Mouse (Mus musculus) midbrain, embryonic 13.5 days (tissue): ENCODE measurements around the gene Grm1. TPM values are rescaled to one million over a fixed set of nuclear protein-coding genes. Genes with fewer than 3 reads are reported as not detected.
"Not testable (repeated sequence)": the region's sequence is repeated elsewhere in the genome, so short reads cannot be mapped to it uniquely, and the experiment has no call there.

Source experiments
- ATAC-seq: fragments of 200-750 bp; cut with Nextera tagmentation; 2 replicates; pipeline ENCODE4 v1.8.0; 2017; ENCODE audit warnings: mild to moderate bottlenecking, moderate TSS enrichment, moderate library complexity
- H3K27ac ChIP-seq: fragments of 300-500 bp; sonication (generic); 2 replicates; pipeline ENCODE4 v1.5.1; 2015; ENCODE audit warnings: inconsistent platforms, mild to moderate bottlenecking, moderate library complexity
- H3K27me3 ChIP-seq: fragments of 300-500 bp; sonication (generic); 2 replicates; pipeline ENCODE4 v1.6.1; 2015; ENCODE audit warnings: mild to moderate bottlenecking, inconsistent platforms
- H3K36me3 ChIP-seq: fragments of 300-500 bp; sonication (generic); 2 replicates; pipeline ENCODE4 v1.6.1; 2015; ENCODE audit warnings: mild to moderate bottlenecking, inconsistent platforms
- H3K4me1 ChIP-seq: fragments of 300-500 bp; sonication (generic); replicated peaks from 2 replicates; pipeline ENCODE4 v1.6.1; 2015; ENCODE audit warnings: inconsistent platforms
- H3K4me2 ChIP-seq: fragments of 300-500 bp; sonication (generic); replicated peaks from 2 replicates; pipeline ENCODE4 v1.6.1; 2015; ENCODE audit warnings: moderate library complexity, mild to moderate bottlenecking, inconsistent platforms
- H3K4me3 ChIP-seq: fragments of 300-500 bp; sonication (generic); replicated peaks from 2 replicates; pipeline ENCODE4 v1.5.1; 2015; ENCODE audit warnings: mild to moderate bottlenecking, inconsistent platforms
- H3K9ac ChIP-seq: fragments of 300-500 bp; sonication (generic); replicated peaks from 2 replicates; pipeline ENCODE4 v1.6.1; 2015; ENCODE audit warnings: mild to moderate bottlenecking, inconsistent platforms
- H3K9me3 ChIP-seq: fragments of 300-500 bp; sonication (generic); 2 replicates; pipeline ENCODE4 v1.6.1; 2016; ENCODE audit warnings: mild to moderate bottlenecking, inconsistent platforms
- WGBS: fragments of 180-500 bp; shearing (Covaris S2); methylation state at CpG from one replicate; pipeline ENCODE4 v1.1.7; 2015; 5-methylcytosine and 5-hydroxymethylcytosine counted together
- polyA plus RNA-seq: library from polyadenylated mRNA; unstranded; fragments of >200 nt; fragmentation: Nextera tagmentation; extraction: Ambion mirVana; gene quantifications from 2 replicates; pipeline ENCODE4 v1.2.1, GENCODE M21; 2015

Gene Grm1
- 2.7 and 3.0 TPM in 2 replicates for polyA plus RNA-seq

DNA sequence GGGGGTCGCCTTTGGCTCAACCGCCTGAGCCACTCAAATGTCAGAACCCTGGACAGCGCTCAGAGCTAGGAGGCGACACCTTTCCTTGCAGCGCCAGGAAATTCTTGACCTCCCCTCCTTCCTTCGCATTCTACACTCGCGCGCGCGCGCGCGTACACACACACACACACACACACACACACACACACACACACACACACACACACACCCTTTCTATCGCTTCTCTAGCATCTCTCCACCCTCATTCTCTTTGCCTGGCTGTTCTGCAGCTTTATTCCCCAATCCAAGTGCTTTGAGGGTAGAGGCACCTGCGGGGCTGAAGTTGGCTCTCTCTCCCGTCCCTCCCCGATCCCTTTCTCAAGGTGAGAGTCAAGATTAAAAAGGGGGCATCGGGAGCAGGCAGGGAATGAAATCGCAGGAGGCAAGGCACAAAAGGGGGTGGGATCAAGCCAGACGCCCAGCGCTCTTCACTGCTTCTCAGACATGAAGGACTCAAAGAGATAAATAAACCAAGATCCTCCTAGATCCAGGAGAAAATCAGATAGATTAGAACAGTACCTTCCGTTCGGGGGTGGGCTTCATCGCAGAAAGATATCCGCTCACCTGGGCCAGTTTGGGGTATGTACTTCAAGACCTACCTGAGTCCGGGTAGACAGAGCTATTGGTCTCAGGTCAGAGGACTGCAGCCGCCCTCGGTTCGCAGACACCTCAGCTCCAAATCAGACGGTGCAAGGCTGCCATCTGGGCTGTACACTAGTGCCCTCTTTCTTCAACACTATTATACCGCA lies at the start of gene Grm1:
Grm1 (minus strand) TSS at position 746 of the 788 bp plus-strand sequence.
- no peaks in the 10 kb centered on the region for H3K36me3 ChIP-seq
- H3K27ac ChIP-seq, result no peak within 1 kb of the TSS
- H3K9me3 ChIP-seq, result no peaks in the 10 kb centered on the region
- H3K4me3 ChIP-seq, result peak within 1 kb of the TSS; percentile 40
- peak; percentile 86 for ATAC-seq
- 1% methylated on average over 32 of the region's 32 CpGs for WGBS
- peaks cover 34% of the 10 kb centered on the region for H3K27me3 ChIP-seq
- H3K4me1 ChIP-seq, result peaks cover 19% of the 10 kb centered on the region
- peak within 1 kb of the TSS; percentile 64 for H3K9ac ChIP-seq
- H3K4me2 ChIP-seq, result peak within 1 kb of the TSS; percentile 63

DNA sequence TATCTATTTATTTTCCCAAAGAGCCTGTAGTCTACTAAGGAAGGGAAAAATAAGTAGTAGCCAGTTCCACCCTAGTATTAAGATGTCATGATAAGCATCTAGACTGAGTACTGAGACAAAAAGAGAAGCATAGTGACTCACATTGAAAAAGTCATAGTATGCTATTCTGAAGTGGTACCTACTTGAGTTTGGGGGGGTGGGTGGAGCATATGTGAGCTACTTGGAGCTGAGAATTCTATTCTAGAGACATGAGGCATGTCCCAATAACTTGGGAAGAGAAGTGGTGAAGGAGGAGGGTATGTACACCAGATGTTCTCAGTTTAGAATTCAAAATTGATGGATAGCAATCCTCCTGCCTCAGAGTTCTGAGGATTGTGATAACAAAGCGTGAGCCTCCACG lies 39.6 kb upstream of the Grm1 start:
- no peak for ATAC-seq
- no peak overlapping the region for H3K9ac ChIP-seq
- no peak overlapping the region for H3K4me2 ChIP-seq
- H3K9me3 ChIP-seq, result no peaks in the 10 kb centered on the region
- no peak overlapping the region for H3K4me3 ChIP-seq
- no peaks in the 10 kb centered on the region for H3K36me3 ChIP-seq
- no peaks in the 10 kb centered on the region for H3K27me3 ChIP-seq
- H3K4me1 ChIP-seq, result no peaks in the 10 kb centered on the region
- 95% methylated on average over 2 of the region's 2 CpGs for WGBS
- H3K27ac ChIP-seq, result no peak overlapping the region

DNA sequence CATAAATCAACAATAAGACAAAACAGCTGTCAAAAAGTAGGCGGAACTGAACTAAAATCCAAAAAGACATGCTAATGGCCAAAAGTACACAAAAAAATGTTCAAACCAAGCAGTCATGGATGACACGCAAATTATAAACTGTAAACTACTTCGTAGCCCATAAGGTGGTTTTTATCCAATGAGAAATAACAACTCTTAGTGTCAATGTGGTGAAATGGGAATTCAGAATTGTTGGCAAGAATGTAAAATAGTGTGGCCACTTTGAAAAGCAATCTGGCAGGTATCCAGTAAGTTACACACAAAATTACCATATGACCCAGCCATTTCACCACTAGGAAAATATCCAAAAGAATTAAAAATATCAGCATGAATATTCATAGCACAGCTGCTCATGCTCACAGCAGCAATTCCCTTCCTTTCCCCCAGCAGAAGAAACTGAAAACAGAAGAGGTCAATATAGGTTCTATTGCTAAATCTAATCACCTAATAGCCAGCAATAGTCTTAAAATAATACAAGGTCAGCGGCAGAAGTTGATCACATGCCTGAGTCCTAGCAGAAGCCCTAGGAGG lies 16.4 kb upstream of the Grm1 start:
- ATAC-seq, result no peak
- H3K4me1 ChIP-seq, result no peaks in the 10 kb centered on the region
- 90% methylated on average over 4 of the region's 4 CpGs for WGBS

DNA sequence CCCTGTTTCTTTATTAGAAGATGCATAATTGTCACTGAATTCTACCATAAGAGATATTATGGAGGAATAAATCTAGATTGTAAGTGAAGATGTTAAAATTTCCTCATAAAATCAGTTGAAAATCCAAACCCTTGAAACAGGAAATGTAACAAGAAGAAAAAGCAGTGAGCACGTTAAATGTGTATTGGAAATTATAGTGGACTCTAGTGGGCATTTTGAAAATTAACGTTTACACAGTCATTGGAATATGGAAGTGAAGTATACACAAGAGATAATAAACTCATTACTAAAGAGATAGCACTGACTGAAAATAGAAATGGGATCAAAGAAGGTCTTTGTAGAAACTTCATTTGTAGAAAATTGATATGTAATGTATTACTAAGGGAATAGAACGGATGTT lies 4.2 kb upstream of the Grm1 start:
- Histone ChIP-seq H3K9me3 (no peaks in the 10 kb centered on the region), H3K36me3 (no peaks in the 10 kb centered on the region), H3K4me3 (no peak overlapping the region), H3K4me2 (no peak overlapping the region), H3K9ac (no peak overlapping the region), H3K27ac (no peak overlapping the region), H3K27me3 (peaks cover 12% of the 10 kb centered on the region), H3K4me1 (peaks cover 6% of the 10 kb centered on the region)
- ATAC-seq, result no peak
- WGBS, result 90% methylated on average over 3 of the region's 3 CpGs

More for the DNA sequence above, 16.4 kb upstream of the Grm1 start:
- Histone ChIP-seq H3K9ac (no peak overlapping the region), H3K27me3 (no peaks in the 10 kb centered on the region), H3K36me3 (no peaks in the 10 kb centered on the region), H3K4me3 (no peak overlapping the region), H3K4me2 (no peak overlapping the region), H3K9me3 (no peaks in the 10 kb centered on the region), H3K27ac (no peak overlapping the region)

DNA sequence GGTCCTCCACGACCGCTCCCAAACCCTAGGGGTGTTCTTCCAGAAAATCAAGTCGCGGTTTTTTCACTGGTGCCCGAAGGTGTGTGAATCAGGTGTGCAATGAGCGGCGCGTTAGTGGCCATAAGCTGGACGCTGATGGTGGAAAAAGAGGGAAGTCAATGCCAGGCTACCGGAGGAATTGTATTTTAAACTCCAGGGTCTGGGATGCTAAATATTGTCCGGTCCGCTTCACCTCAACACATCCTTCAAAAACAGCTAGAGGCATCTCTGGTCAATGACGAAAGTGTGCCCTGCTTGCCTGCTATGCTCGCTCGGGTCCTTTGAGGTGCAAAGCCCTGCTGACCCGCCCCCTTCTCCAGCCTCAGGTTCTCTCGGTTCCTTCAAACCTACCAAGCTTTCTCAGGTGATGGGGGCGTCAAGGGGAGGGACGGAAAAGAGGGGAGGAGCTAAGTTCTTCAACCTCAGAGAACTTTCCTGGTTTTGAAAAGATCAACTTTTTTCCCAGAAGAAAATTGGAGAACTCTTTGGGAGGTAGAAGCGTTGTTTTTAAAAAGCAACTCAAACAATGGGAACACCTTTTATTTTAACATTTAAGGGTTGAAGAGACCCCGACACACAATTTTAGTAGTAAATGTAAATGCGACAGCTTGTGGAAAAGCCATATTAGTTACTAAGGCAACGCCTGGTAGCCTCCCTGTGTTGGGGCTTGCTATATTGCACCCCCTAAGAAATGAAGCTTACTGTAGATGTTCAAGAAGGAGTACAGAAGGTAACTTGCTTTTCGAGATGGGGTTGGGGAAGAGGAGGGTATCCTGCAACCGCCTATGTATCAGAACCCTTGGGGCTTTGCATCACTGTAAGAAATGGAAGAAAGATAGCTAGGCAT lies 1.2 kb downstream of the Grm1 start:
- peaks cover 19% of the 10 kb centered on the region for H3K4me1 ChIP-seq
- no peak overlapping the region for H3K27ac ChIP-seq
- no peaks in the 10 kb centered on the region for H3K36me3 ChIP-seq
- 9% methylated on average over 25 of the region's 25 CpGs for WGBS
- H3K4me3 ChIP-seq, result peak overlapping the region; percentile 40
- no peak; the same call in none of the 2 replicates for ATAC-seq
- H3K9me3 ChIP-seq, result no peaks in the 10 kb centered on the region
- H3K27me3 ChIP-seq, result peaks cover 34% of the 10 kb centered on the region
- H3K9ac ChIP-seq, result peak overlapping the region; percentile 64; the same call in 1 of the 2 replicates
- H3K4me2 ChIP-seq, result peak overlapping the region; percentile 63

DNA sequence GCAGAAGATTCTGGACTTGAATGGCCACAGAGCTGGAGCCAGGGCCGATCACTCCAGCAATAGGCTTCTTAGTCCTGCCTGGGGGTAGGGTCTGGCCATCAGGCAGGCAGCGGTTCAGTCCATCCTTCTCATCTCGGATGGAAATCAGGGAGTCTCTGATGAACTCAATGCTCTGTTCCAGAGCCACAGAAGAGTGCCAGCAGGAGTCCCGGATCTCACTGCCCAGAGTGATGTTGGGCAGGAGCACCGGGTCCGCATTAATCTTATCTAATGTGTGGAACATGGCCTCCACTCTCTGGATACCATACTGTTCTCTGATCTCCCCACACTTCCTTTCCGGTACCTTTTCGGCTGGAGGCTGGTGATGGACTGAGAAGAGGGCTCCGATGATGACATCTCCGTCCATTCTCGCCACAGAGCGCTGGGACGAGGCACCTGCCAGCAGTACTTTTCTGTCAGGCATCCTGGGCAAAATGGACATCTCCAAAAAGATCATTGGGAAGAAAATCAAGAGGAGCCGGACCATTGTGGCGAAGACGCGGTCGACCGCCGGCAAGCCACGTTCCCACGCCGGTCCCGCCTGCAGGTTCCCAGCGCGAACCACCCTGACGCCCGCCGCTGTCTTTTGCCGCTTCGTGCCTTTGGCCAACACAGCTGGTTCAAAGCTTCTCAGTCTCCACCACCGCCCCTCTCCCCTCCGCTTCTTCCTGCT lies 2.0 kb downstream of the Grm1 start:
- Histone ChIP-seq H3K4me1 (peaks cover 19% of the 10 kb centered on the region), H3K36me3 (no peaks in the 10 kb centered on the region), H3K27me3 (peaks cover 34% of the 10 kb centered on the region), H3K27ac (no peak overlapping the region), H3K4me3 (peak overlapping the region; percentile 40), H3K9me3 (no peaks in the 10 kb centered on the region), H3K9ac (peak overlapping the region; percentile 40; the same call in 1 of the 2 replicates), H3K4me2 (peak overlapping the region; percentile 63)
- WGBS, result 8% methylated on average over 33 of the region's 33 CpGs
- peak; percentile 28; the same call in 1 of the 2 replicates for ATAC-seq

DNA sequence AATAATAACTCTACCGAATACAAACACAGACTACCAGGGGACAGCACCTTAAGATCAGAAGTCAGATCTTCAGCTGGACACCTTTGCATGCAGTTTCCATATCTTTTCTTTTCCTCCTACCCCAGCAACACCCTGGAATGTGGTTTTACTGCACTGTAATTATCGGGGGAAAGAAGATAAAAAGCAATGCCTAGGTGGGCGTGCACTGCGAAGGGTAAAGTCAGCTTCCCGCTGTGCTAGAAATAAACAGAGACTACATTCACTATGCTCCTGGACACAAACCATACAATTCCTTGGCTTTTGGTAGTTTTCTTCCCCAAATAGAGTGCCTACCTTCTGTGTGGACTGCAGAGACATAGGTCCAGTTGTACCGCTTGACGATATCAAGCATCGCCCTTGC lies 2.6 kb downstream of the Grm1 start:
- WGBS, result 79% methylated on average over 8 of the region's 8 CpGs
- H3K9me3 ChIP-seq, result no peaks in the 10 kb centered on the region
- no peak overlapping the region for H3K27ac ChIP-seq
- peaks cover 34% of the 10 kb centered on the region for H3K27me3 ChIP-seq
- no peak overlapping the region for H3K4me3 ChIP-seq
- H3K9ac ChIP-seq, result no peak overlapping the region
- H3K36me3 ChIP-seq, result no peaks in the 10 kb centered on the region
- H3K4me1 ChIP-seq, result peaks cover 19% of the 10 kb centered on the region
- H3K4me2 ChIP-seq, result peak overlapping the region; percentile 63
- ATAC-seq, result no peak

DNA sequence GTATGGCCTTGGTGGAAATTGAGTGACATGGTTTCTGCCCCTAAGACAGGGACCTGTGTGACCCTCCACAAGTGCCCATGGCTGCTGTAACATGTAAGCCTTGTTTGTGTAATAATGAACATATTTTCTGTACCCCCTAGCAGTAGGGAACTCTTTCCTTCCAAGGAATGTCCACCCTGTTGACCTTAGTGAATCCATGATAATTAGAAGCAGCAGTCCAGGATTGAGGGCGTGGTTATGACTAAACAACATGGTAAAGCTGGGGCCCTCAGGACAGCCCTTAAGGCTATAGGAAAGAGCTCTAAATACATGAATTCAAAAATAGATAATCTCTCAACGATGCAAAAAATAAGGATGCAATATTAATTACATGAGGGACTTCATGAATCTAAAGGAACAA lies 17.0 kb downstream of the Grm1 start:
- no peaks in the 10 kb centered on the region for H3K9me3 ChIP-seq
- no peaks in the 10 kb centered on the region for H3K27me3 ChIP-seq
- ATAC-seq, result no peak
- no peaks in the 10 kb centered on the region for H3K36me3 ChIP-seq
- no peaks in the 10 kb centered on the region for H3K4me1 ChIP-seq
- 75% methylated on average over 2 of the region's 2 CpGs for WGBS
- no peak overlapping the region for H3K9ac ChIP-seq
- H3K4me2 ChIP-seq, result no peak overlapping the region
- H3K27ac ChIP-seq, result no peak overlapping the region
- no peak overlapping the region for H3K4me3 ChIP-seq

DNA sequence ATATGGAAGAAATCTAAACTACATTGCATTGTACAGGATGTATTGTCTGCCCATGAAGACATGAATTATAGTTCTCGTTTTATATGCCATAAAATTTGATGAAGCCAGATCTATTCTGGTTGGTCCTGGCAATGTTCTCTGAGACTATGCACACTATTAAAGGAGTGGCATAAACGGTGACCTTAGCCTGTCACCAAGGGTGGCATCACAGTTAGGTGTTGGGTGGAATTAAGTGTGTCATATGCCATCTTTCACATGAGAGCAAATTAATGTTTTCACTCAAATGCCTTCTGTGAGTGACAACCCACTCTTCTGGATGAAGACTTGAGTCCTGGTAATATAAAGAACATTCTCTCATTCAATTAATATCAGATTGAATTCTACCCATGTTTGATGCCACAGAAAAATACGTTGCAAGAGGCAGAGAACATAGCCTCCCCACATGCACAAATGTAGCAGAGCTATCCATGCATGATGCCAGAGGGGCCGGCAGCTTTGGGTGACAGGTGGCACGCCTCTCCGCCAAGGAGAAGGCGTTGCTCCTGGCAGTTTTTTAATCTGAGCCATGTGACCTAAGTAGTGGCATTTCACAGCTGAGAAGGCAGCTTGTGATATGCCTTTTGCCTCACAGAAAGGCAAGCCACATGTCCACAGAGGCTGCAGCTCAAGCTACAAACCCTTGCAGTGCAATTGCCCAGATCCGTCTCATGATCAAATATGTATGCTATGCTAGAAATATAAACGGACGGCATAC lies 20.7 kb downstream of the Grm1 start:
- no peak overlapping the region for H3K27ac ChIP-seq
- peak; percentile 50; the same call in 1 of the 2 replicates for ATAC-seq
- WGBS, result 78% methylated on average over 10 of the region's 10 CpGs
- H3K4me1 ChIP-seq, result no peaks in the 10 kb centered on the region
- H3K9ac ChIP-seq, result no peak overlapping the region
- H3K9me3 ChIP-seq, result no peaks in the 10 kb centered on the region
- no peaks in the 10 kb centered on the region for H3K36me3 ChIP-seq
- no peaks in the 10 kb centered on the region for H3K27me3 ChIP-seq
- no peak overlapping the region for H3K4me3 ChIP-seq
- H3K4me2 ChIP-seq, result no peak overlapping the region

DNA sequence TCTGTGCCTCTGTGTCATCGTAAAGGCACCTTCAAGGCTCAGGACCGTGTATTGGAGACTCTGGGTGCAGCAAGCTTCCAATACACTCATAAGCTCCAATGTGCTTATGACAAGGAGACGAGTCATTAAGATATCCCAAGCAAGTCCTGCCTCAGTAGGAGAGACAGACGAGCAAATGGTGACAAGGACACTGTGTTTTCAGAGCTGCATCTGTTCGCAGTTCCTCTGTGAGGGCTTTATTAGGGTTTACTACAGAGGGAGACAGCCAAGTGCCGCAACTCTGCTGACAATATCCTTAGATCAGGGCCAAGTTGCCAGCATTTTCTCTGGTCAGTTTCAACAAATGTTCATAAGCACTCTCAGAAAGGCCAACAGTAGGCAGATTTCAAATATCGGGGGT lies 32.8 kb downstream of the Grm1 start:
- no peaks in the 10 kb centered on the region for H3K27me3 ChIP-seq
- 89% methylated on average over 7 of the region's 7 CpGs for WGBS
- no peaks in the 10 kb centered on the region for H3K36me3 ChIP-seq
- H3K9ac ChIP-seq, result no peak overlapping the region
- H3K27ac ChIP-seq, result no peak overlapping the region
- H3K4me1 ChIP-seq, result no peaks in the 10 kb centered on the region
- no peak overlapping the region for H3K4me2 ChIP-seq
- no peak for ATAC-seq
- no peaks in the 10 kb centered on the region for H3K9me3 ChIP-seq
- H3K4me3 ChIP-seq, result no peak overlapping the region

DNA sequence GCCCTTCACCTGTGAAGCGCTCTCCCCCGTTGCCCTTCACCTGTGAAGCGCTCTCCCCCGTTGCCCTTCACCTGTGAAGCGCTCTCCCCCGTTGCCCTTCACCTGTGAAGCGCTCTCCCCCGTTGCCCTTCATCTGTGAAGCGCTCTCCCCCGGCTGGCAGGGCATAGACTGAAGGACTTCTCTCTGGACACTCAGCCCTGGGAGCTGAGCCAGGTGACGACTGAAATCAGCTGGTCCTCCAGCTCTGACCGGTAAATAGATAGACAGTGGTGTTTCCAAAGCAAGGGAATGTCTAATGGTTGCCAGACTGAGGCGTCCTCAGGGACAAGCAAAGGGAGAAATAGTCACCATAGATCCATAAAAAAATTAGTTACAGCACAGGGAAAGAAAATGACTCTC lies 36.7 kb downstream of the Grm1 start:
- H3K4me3 ChIP-seq, H3K9ac ChIP-seq, H3K27me3 ChIP-seq, H3K4me1 ChIP-seq, H3K27ac ChIP-seq, H3K9me3 ChIP-seq, H3K36me3 ChIP-seq, ATAC-seq, H3K4me2 ChIP-seq: not testable (repeated sequence)
- WGBS, result 69% methylated on average over 13 of the region's 13 CpGs
